Mouse (Mus musculus): ENCODE measurements around the gene Tomt. TPM values are rescaled to one million over a fixed set of nuclear protein-coding genes. Genes with fewer than 3 reads are reported as not detected.

The Tomt gene
- polyA plus RNA-seq, 1 experiment from 2014 or later = 0.38 TPM

DNA sequence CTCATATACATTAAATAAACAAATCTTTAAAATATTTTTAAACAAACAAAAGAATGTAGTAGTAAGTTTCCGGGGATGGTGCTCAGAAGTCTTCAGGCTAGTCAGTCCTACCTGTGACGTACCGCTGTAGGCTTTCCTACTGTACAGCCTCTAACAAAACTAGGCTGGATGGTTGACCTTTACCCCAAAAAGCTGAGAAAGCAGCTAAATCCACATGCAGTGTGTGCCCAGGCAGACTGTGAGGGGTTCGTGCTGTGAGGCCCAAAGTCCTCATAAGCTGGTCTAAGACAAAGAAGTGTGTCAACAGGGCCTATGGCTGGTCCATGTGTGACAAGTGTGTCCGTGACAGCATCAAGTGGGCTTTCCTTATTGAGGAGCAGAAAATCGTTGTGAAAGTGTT lies 53.3 kb downstream of the Tomt start:
- no peaks in the 10 kb centered on the region for H3K27me3 ChIP-seq (replicated peaks; ENCODE audit: control insufficient read depth, insufficient read depth, low read length)
- no peaks in the 10 kb centered on the region for H3K4me1 ChIP-seq (ENCODE audit: control insufficient read depth, insufficient read depth, low read depth, low read length)
- H3K9me3 ChIP-seq (ENCODE audit: control insufficient read depth, low read length) = no peaks in the 10 kb centered on the region
- no peak overlapping the region for H3K4me2 ChIP-seq (ENCODE audit: low read length)
- 86% methylated on average over 6 of the region's 6 CpGs for WGBS
- H3K27ac ChIP-seq (ENCODE audit: low read depth, low read length) = no peak overlapping the region
- H3K36me3 ChIP-seq (ENCODE audit: control insufficient read depth, insufficient read depth, low read length) = no peaks in the 10 kb centered on the region
- no peak overlapping the region for H3K4me3 ChIP-seq (ENCODE audit: low read length)
- H3K9ac ChIP-seq (ENCODE audit: low read depth, low read length) = no peak overlapping the region
- no peak for ATAC-seq

DNA sequence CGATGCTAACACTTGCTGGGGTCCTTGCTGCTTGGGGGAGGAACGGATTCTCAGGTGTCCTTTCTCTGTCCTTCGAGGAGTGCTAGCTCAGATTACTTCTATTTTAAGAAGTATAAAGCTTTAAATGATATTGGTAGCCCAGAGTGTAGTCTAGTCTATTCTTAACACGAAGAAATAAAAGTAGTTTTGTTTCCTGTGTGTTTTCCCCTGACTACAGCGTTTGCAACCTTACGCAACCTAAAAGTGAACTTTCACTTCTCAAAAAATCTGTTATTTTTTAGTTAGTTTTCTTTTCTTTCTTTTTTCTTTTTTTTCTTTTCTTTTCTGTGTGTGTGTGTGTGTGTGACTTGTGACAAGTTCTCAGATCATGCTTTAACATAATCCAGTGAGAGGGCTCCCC lies 54.5 kb downstream of the Tomt start:
- Histone ChIP-seq H3K9me3 (ENCODE audit: control insufficient read depth, low read length) (no peaks in the 10 kb centered on the region), H3K27me3 (replicated peaks; ENCODE audit: control insufficient read depth, insufficient read depth, low read length) (no peaks in the 10 kb centered on the region), H3K9ac (ENCODE audit: low read depth, low read length) (no peak overlapping the region), H3K36me3 (ENCODE audit: control insufficient read depth, insufficient read depth, low read length) (no peaks in the 10 kb centered on the region), H3K4me2 (ENCODE audit: low read length) (no peak overlapping the region), H3K27ac (ENCODE audit: low read depth, low read length) (no peak overlapping the region), H3K4me3 (ENCODE audit: low read length) (no peak overlapping the region), H3K4me1 (ENCODE audit: control insufficient read depth, insufficient read depth, low read depth, low read length) (no peaks in the 10 kb centered on the region)
- no peak for ATAC-seq
- 85% methylated on average over 6 of the region's 6 CpGs for WGBS

Small RNA genes lying within 50 kb of the gene (microRNA-seq; reads per million reads assigned to microRNA genes)
- gene Gm22655 = not detected

Other genes starting within 250 kb of the Tomt start
- 47.3 and 47.6 TPM in 2 replicates for gene Clpb, start 242.7 kb downstream of the Tomt start, polyA plus RNA-seq (2015; fragmentation: Nextera tagmentation; extraction: Ambion mirVana)
- 1.1 and 1.8 TPM in 2 replicates for gene Phox2a, start 88.0 kb downstream of the Tomt start, polyA plus RNA-seq (2015; fragmentation: Nextera tagmentation; extraction: Ambion mirVana)
- gene Inppl1, start 68.1 kb downstream of the Tomt start, polyA plus RNA-seq (2015; fragmentation: Nextera tagmentation; extraction: Ambion mirVana) = 9.3 and 14.3 TPM in 2 replicates
- gene Folr2, start 49.2 kb downstream of the Tomt start, polyA plus RNA-seq (2015; fragmentation: Nextera tagmentation; extraction: Ambion mirVana) = 1.5 and 2.5 TPM in 2 replicates
- gene Anapc15, start 42.6 kb downstream of the Tomt start, polyA plus RNA-seq (2015; fragmentation: Nextera tagmentation; extraction: Ambion mirVana) = 72.2 and 72.7 TPM in 2 replicates
- 60.3 and 70.1 TPM in 2 replicates for gene Folr1, start 35.6 kb downstream of the Tomt start, polyA plus RNA-seq (2015; fragmentation: Nextera tagmentation; extraction: Ambion mirVana)
- 159 and 164 TPM in 2 replicates for gene Lamtor1, start 455 bp downstream of the Tomt start, polyA plus RNA-seq (2015; fragmentation: Nextera tagmentation; extraction: Ambion mirVana)
- gene Lrrc51, start 27.5 kb upstream of the Tomt start, polyA plus RNA-seq (2015; fragmentation: Nextera tagmentation; extraction: Ambion mirVana) = 11.6 and 15.0 TPM in 2 replicates
- gene Numa1, start 27.8 kb upstream of the Tomt start, polyA plus RNA-seq (2015; fragmentation: Nextera tagmentation; extraction: Ambion mirVana) = 32.7 and 38.9 TPM in 2 replicates
- 4.1 and 4.7 TPM in 2 replicates for gene Il18bp, start 112.3 kb upstream of the Tomt start, polyA plus RNA-seq (2015; fragmentation: Nextera tagmentation; extraction: Ambion mirVana)
- gene Rnf121, start 159.1 kb upstream of the Tomt start, polyA plus RNA-seq (2015; fragmentation: Nextera tagmentation; extraction: Ambion mirVana) = 35.0 and 35.9 TPM in 2 replicates
- gene Xndc1, start 159.2 kb upstream of the Tomt start, polyA plus RNA-seq (2015; fragmentation: Nextera tagmentation; extraction: Ambion mirVana) = 24.6 and 26.9 TPM in 2 replicates
- 0.63 and 1.3 TPM in 2 replicates for gene Xntrpc, start 159.4 kb upstream of the Tomt start, polyA plus RNA-seq (2015; fragmentation: Nextera tagmentation; extraction: Ambion mirVana)
- gene Trpc2, start 176.8 kb upstream of the Tomt start, polyA plus RNA-seq (2015; fragmentation: Nextera tagmentation; extraction: Ambion mirVana) = not detected in 2 replicates
- 0.19 and 1.4 TPM in 2 replicates for gene Art1, start 195.4 kb upstream of the Tomt start, polyA plus RNA-seq (2015; fragmentation: Nextera tagmentation; extraction: Ambion mirVana)
- 0.23 and 0.35 TPM in 2 replicates for gene Art5, start 203.1 kb upstream of the Tomt start, polyA plus RNA-seq (2015; fragmentation: Nextera tagmentation; extraction: Ambion mirVana)
- not detected in 2 replicates for gene Chrna10, start 210.5 kb upstream of the Tomt start, polyA plus RNA-seq (2015; fragmentation: Nextera tagmentation; extraction: Ambion mirVana)